In the genomic region with DNA sequence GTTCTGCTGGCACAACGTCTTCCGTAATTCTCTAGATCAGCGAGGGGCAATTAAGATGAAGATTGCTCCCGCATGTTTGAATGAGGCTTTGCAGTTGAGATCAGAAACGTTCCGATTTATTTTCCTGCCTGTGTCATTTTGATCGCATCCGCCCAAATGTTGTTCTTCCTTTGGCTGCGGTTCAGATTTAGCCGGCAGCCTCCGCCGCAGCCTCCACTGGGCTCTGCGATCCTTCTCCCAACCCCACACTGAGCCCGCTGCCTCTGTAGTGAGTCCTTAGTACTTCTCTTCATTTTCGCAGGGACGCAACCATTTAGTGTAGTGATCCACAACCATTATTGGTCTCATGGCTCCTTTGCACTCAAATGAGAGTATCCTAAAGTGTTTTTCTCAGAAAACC, we compare ENCODE assay signal across 13 mouse cellular contexts.
"Had no signal": no experiment of that assay in that cellular context is flagged by ENCODE, and none has a peak within 500 bp of the region (broad histone marks: within the 10 kb centered on the region; RNA-seq: fewer than 3 reads in every experiment).

No protein-coding gene starts in this region.

- ATAC-seq: intestine, postnatal 0 days; liver, postnatal 0 days; midbrain, embryonic 16.5 days had no signal

- H3K4me3 ChIP-seq: limb, embryonic 12.5 days; liver, embryonic 13.5 days; lung, embryonic 15.5 days; midbrain, embryonic 12.5 days had no signal

- H3K9me3 ChIP-seq: liver, embryonic 13.5 days; lung, embryonic 15.5 days; midbrain, embryonic 12.5 days had no signal

- H3K4me1 ChIP-seq: limb, embryonic 12.5 days; liver, embryonic 13.5 days; lung, embryonic 15.5 days had no signal

- DNase-seq: kidney, adult 8-10 months; kidney, postnatal 25 days; liver; liver, embryonic 13.5 days; liver, postnatal 0 days; lung, postnatal 14 days; retina, postnatal 1 day; thymus, postnatal 36 days had no signal

- H3K27ac ChIP-seq: limb, embryonic 12.5 days; liver, embryonic 13.5 days; lung, embryonic 15.5 days; midbrain, embryonic 12.5 days had no signal

- H3K4me2 ChIP-seq: limb, embryonic 12.5 days; liver, embryonic 13.5 days; lung, embryonic 15.5 days; midbrain, embryonic 12.5 days had no signal

- H3K36me3 ChIP-seq: lung, embryonic 15.5 days had no signal

- H3K27me3 ChIP-seq: limb, embryonic 12.5 days; liver, embryonic 13.5 days; lung, embryonic 15.5 days had no signal

- H3K9ac ChIP-seq: limb, embryonic 12.5 days; liver, embryonic 13.5 days; liver, postnatal 0 days; lung, embryonic 15.5 days; midbrain, embryonic 12.5 days had no signal
